Mouse (Mus musculus): ENCODE measurements around the gene Taar8c. TPM values are rescaled to one million over a fixed set of nuclear protein-coding genes. Genes with fewer than 3 reads are reported as not detected.
"Not testable (repeated sequence)": the region's sequence is repeated elsewhere in the genome, so short reads cannot be mapped to it uniquely, and the experiment has no call there.

Gene Taar8c
- polyA plus RNA-seq, 1 experiment from 2014 or later: not detected

- no peaks in the 10 kb centered on the region for H3K36me3 ChIP-seq (replicated peaks; ENCODE audit: control insufficient read depth, insufficient read depth)
- H3K27ac ChIP-seq: no peak overlapping the region
- no peaks in the 10 kb centered on the region for H3K9me3 ChIP-seq (ENCODE audit: control insufficient read depth, low read length)
- no peak overlapping the region for H3K9ac ChIP-seq
- WGBS: 57% methylated on average over 6 of the region's 6 CpGs
- H3K4me2 ChIP-seq (replicated peaks): no peak overlapping the region
- no peak overlapping the region for H3K4me3 ChIP-seq (replicated peaks; ENCODE audit: low read length)
- DNase-seq (ENCODE audit: low spot score) (peak; percentile 79), ATAC-seq (ENCODE audit: low FRiP score) (no peak; the same call in 1 of the 2 replicates)
- H3K27me3 ChIP-seq (ENCODE audit: control insufficient read depth, insufficient read depth, low read length): no peaks in the 10 kb centered on the region
- no peaks in the 10 kb centered on the region for H3K4me1 ChIP-seq (replicated peaks; ENCODE audit: control insufficient read depth, insufficient read depth, low read length)
Observed at GRCm38 (mm10) chr10:24111116-24111778, 9.5 kb upstream of the Taar8c start.

GRCm38 (mm10) chr10:24109434-24109833 is 7.7 kb upstream of the Taar8c start, which contains the start of gene Taar9:
Gene Taar9 (minus strand): TSS chr10:24109534.
- H3K9me3 ChIP-seq (ENCODE audit: control insufficient read depth, low read length); H3K9ac ChIP-seq; H3K4me3 ChIP-seq (replicated peaks; ENCODE audit: low read length); H3K27ac ChIP-seq; DNase-seq (ENCODE audit: low spot score); H3K4me1 ChIP-seq (replicated peaks; ENCODE audit: control insufficient read depth, insufficient read depth, low read length); H3K27me3 ChIP-seq (ENCODE audit: control insufficient read depth, insufficient read depth, low read length); H3K36me3 ChIP-seq (replicated peaks; ENCODE audit: control insufficient read depth, insufficient read depth); H3K4me2 ChIP-seq (replicated peaks); ATAC-seq (ENCODE audit: low FRiP score): not testable (repeated sequence)
- 87% methylated on average over 8 of the region's 8 CpGs for WGBS

DNA sequence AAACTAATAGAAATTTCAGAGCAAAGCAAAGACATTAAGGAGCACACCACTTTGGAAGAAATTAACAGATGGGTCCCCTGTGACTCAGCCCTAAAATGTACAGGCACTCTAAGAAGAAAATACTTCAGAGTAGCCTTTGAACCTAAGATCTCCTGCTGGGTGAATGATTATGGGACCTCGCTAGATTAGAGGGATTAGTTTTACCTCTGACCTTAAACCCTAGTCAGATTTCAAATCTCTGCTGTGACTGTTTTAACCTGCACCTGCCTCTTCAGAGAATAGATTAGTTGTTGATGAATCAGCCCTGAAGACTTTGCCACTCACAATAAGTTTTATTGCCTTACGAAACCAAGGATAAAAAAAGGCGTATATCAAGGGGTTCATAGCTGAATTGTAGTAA is 6.5 kb upstream of the Taar8c start:
- DNase-seq (ENCODE audit: low spot score): no peak
- ATAC-seq (ENCODE audit: low FRiP score): no peak
- no peak overlapping the region for H3K27ac ChIP-seq
- H3K4me1 ChIP-seq (replicated peaks; ENCODE audit: control insufficient read depth, insufficient read depth, low read length): no peaks in the 10 kb centered on the region
- no peak overlapping the region for H3K4me2 ChIP-seq (replicated peaks)
- H3K27me3 ChIP-seq (ENCODE audit: control insufficient read depth, insufficient read depth, low read length): no peaks in the 10 kb centered on the region
- no peaks in the 10 kb centered on the region for H3K9me3 ChIP-seq (ENCODE audit: control insufficient read depth, low read length)
- H3K4me3 ChIP-seq (replicated peaks; ENCODE audit: low read length): no peak overlapping the region
- WGBS: 62% methylated on average over 3 of the region's 3 CpGs
- H3K36me3 ChIP-seq (replicated peaks; ENCODE audit: control insufficient read depth, insufficient read depth): no peaks in the 10 kb centered on the region
- H3K9ac ChIP-seq: no peak overlapping the region

DNA sequence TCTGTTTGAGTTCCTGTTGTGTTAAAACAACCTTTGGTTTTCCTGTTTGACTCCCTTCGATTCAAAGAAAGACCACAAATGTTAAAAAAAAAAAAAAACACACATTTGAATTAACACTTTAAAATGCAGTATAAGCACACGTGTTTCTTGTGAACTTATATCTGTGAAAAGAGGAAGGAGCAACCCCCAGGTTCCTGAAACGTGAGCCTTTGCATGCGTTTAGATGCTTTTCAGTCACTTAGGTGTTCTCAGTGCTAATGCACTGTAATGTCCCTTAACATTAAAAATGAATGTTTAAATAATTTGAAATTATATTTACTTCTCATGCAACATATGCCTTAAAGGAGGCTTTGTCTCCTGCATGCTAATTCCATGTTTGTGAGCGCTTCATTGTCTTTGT is 6.0 kb upstream of the Taar8c start:
- Histone ChIP-seq H3K4me1 (replicated peaks; ENCODE audit: control insufficient read depth, insufficient read depth, low read length) (no peaks in the 10 kb centered on the region), H3K36me3 (replicated peaks; ENCODE audit: control insufficient read depth, insufficient read depth) (no peaks in the 10 kb centered on the region), H3K27me3 (ENCODE audit: control insufficient read depth, insufficient read depth, low read length) (no peaks in the 10 kb centered on the region), H3K27ac (no peak overlapping the region), H3K9me3 (ENCODE audit: control insufficient read depth, low read length) (no peaks in the 10 kb centered on the region), H3K4me2 (replicated peaks) (no peak overlapping the region), H3K9ac (no peak overlapping the region), H3K4me3 (replicated peaks; ENCODE audit: low read length) (no peak overlapping the region)
- no peak for ATAC-seq (ENCODE audit: low FRiP score)
- WGBS: 67% methylated on average over 5 of the region's 5 CpGs
- no peak for DNase-seq (ENCODE audit: low spot score)

- not testable (repeated sequence) for H3K4me3 ChIP-seq (replicated peaks; ENCODE audit: low read length); H3K36me3 ChIP-seq (replicated peaks; ENCODE audit: control insufficient read depth, insufficient read depth); ATAC-seq (ENCODE audit: low FRiP score); H3K27me3 ChIP-seq (ENCODE audit: control insufficient read depth, insufficient read depth, low read length); H3K9me3 ChIP-seq (ENCODE audit: control insufficient read depth, low read length); H3K4me1 ChIP-seq (replicated peaks; ENCODE audit: control insufficient read depth, insufficient read depth, low read length); H3K4me2 ChIP-seq (replicated peaks); H3K27ac ChIP-seq; H3K9ac ChIP-seq; DNase-seq (ENCODE audit: low spot score)
- 48% methylated on average over 1 of the region's 1 CpGs for WGBS
Observed at GRCm38 (mm10) chr10:24103299-24103698, 1.6 kb upstream of the Taar8c start.

DNA sequence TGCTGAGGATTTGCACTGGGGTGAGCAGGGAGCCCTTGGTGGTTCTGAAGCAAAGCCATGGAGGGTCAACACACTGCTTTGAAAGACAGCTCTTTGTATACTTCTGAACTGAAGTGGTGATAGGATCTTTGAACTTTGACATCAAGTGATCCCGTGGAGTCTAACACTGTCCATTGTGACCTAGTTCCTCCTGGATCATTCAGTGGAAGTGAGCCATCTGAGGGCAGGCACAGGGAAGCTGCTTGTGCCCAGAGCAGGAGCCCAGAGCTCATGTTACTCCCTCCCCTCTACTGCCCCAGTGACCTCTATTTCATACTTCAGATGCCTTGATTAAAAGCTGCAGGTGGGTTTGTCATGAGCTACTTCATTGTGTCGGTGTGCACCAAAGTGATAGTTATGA is 4.7 kb downstream of the Taar8c start:
- H3K9ac ChIP-seq; H3K4me2 ChIP-seq (replicated peaks); H3K9me3 ChIP-seq (ENCODE audit: control insufficient read depth, low read length); ATAC-seq (ENCODE audit: low FRiP score); H3K4me3 ChIP-seq (replicated peaks; ENCODE audit: low read length); H3K36me3 ChIP-seq (replicated peaks; ENCODE audit: control insufficient read depth, insufficient read depth); H3K27me3 ChIP-seq (ENCODE audit: control insufficient read depth, insufficient read depth, low read length); DNase-seq (ENCODE audit: low spot score); H3K4me1 ChIP-seq (replicated peaks; ENCODE audit: control insufficient read depth, insufficient read depth, low read length); H3K27ac ChIP-seq: not testable (repeated sequence)
- 65% methylated on average over 2 of the region's 2 CpGs for WGBS

- Histone ChIP-seq H3K4me3 (replicated peaks; ENCODE audit: low read length) (no peak within 1 kb of the TSS), H3K36me3 (replicated peaks; ENCODE audit: control insufficient read depth, insufficient read depth) (no peaks in the 10 kb centered on the region), H3K9ac (no peak within 1 kb of the TSS), H3K4me1 (replicated peaks; ENCODE audit: control insufficient read depth, insufficient read depth, low read length) (no peaks in the 10 kb centered on the region), H3K9me3 (ENCODE audit: control insufficient read depth, low read length) (no peaks in the 10 kb centered on the region), H3K27ac (no peak within 1 kb of the TSS), H3K4me2 (replicated peaks) (no peak within 1 kb of the TSS), H3K27me3 (ENCODE audit: control insufficient read depth, insufficient read depth, low read length) (no peaks in the 10 kb centered on the region)
- ATAC-seq (ENCODE audit: low FRiP score) (no peak), DNase-seq (ENCODE audit: low spot score) (no peak)
- WGBS: 74% methylated on average over 2 of the region's 2 CpGs
Observed at GRCm38 (mm10) chr10:24092194-24092593, 9.5 kb downstream of the Taar8c start, which contains the start of gene Taar8b. Gene Taar8b (minus strand): TSS chr10:24092294.

DNA sequence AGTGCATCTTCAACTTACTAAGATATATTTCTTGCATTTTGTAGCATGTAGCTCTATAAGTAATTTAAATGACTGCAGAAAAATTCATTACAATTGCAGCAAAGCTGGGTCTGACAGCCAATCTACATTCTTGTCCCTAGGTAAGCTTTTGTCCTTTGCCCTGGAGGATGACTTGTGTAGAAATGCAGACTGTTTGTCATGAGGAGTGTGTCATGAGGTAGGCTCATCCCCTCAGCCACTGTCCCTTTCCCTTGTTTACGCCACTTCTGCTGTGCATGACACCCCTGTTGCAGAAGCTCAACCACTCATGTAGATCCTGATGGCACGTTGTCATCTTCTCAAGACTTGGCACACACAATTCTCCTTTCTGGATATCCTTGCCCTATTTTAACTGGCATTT is 14.5 kb downstream of the Taar8c start:
- ATAC-seq (ENCODE audit: low FRiP score): no peak
- WGBS: 89% methylated on average over 2 of the region's 2 CpGs
- Histone ChIP-seq H3K4me2 (replicated peaks) (no peak overlapping the region), H3K4me1 (replicated peaks; ENCODE audit: control insufficient read depth, insufficient read depth, low read length) (no peaks in the 10 kb centered on the region), H3K27ac (no peak overlapping the region), H3K4me3 (replicated peaks; ENCODE audit: low read length) (no peak overlapping the region), H3K27me3 (ENCODE audit: control insufficient read depth, insufficient read depth, low read length) (no peaks in the 10 kb centered on the region), H3K9ac (no peak overlapping the region), H3K9me3 (ENCODE audit: control insufficient read depth, low read length) (no peaks in the 10 kb centered on the region), H3K36me3 (replicated peaks; ENCODE audit: control insufficient read depth, insufficient read depth) (no peaks in the 10 kb centered on the region)
- DNase-seq (ENCODE audit: low spot score): no peak

- Histone ChIP-seq H3K4me2 (replicated peaks) (no peak overlapping the region), H3K27ac (no peak overlapping the region), H3K9ac (no peak overlapping the region), H3K36me3 (replicated peaks; ENCODE audit: control insufficient read depth, insufficient read depth) (no peaks in the 10 kb centered on the region), H3K9me3 (ENCODE audit: control insufficient read depth, low read length) (no peaks in the 10 kb centered on the region), H3K4me3 (replicated peaks; ENCODE audit: low read length) (no peak overlapping the region), H3K4me1 (replicated peaks; ENCODE audit: control insufficient read depth, insufficient read depth, low read length) (no peaks in the 10 kb centered on the region), H3K27me3 (ENCODE audit: control insufficient read depth, insufficient read depth, low read length) (no peaks in the 10 kb centered on the region)
- 87% methylated on average over 5 of the region's 5 CpGs for WGBS
- no peak for DNase-seq (ENCODE audit: low spot score)
- ATAC-seq (ENCODE audit: low FRiP score): no peak
Observed at GRCm38 (mm10) chr10:24086555-24086954, 15.2 kb downstream of the Taar8c start.

DNA sequence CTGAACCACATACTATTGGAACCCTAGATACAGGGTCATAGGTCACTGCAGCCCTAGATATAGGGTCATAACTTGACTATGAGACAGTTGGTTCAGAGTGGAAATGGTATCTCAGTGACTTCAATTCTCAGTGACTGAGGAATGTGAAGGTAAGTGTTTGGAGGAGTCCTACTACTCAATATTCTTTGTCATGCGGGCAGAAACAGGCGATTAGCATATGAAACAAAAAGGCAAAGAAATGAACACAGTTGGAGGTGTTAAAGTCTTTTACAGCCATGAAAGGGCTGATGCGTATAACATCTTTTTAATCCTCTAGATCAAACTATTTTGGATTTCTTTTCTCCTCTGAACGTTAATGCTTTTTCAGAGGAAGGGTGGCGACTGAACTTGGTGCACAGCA is 15.8 kb downstream of the Taar8c start:
- Histone ChIP-seq H3K27me3 (ENCODE audit: control insufficient read depth, insufficient read depth, low read length) (no peaks in the 10 kb centered on the region), H3K36me3 (replicated peaks; ENCODE audit: control insufficient read depth, insufficient read depth) (no peaks in the 10 kb centered on the region)
- WGBS: 55% methylated on average over 5 of the region's 5 CpGs

More for the DNA sequence above, 15.8 kb downstream of the Taar8c start:
- DNase-seq (ENCODE audit: low spot score) (no peak), ATAC-seq (ENCODE audit: low FRiP score) (no peak)
- H3K4me2 ChIP-seq (replicated peaks): no peak overlapping the region
- no peak overlapping the region for H3K9ac ChIP-seq
- no peak overlapping the region for H3K4me3 ChIP-seq (replicated peaks; ENCODE audit: low read length)
- no peaks in the 10 kb centered on the region for H3K4me1 ChIP-seq (replicated peaks; ENCODE audit: control insufficient read depth, insufficient read depth, low read length)
- no peak overlapping the region for H3K27ac ChIP-seq
- H3K9me3 ChIP-seq (ENCODE audit: control insufficient read depth, low read length): no peaks in the 10 kb centered on the region
